Mouse (Mus musculus) mature B cell (primary cell): Measurements from ENCODE around the gene Aldh1b1.

Source experiments
- in situ Hi-C: fragments of 300-500 bp; cut with MboI; formaldehyde crosslinking; loops from 2 replicates; pipeline ENCODE4 v1.14.3; 2019

Gene Aldh1b1

GRCm38 (mm10) chr4:45798964-45799363 is at the start of gene Aldh1b1:
Aldh1b1 (plus strand) TSS chr4:45799022.
- in situ Hi-C loops, result no loop called here

GRCm38 (mm10) chr4:45749449-45749848 is 49.4 kb upstream of the Aldh1b1 start:
- in situ Hi-C loops, result no loop called here

GRCm38 (mm10) chr4:45750477-45750876 is 48.3 kb upstream of the Aldh1b1 start:
- in situ Hi-C loops, result no loop called here

- in situ Hi-C loops, result no loop called here
Observed at GRCm38 (mm10) chr4:45753211-45753809, 45.5 kb upstream of the Aldh1b1 start.

GRCm38 (mm10) chr4:45754171-45754570 is 44.7 kb upstream of the Aldh1b1 start:
- in situ Hi-C loops, result no loop called here

- in situ Hi-C loops, result no loop called here
Observed at GRCm38 (mm10) chr4:45755097-45755496, 43.7 kb upstream of the Aldh1b1 start.

- in situ Hi-C loops, result no loop called here
Observed at GRCm38 (mm10) chr4:45755881-45756280, 42.9 kb upstream of the Aldh1b1 start.

- in situ Hi-C loops, result no loop called here
Observed at GRCm38 (mm10) chr4:45757941-45758340, 40.9 kb upstream of the Aldh1b1 start.

GRCm38 (mm10) chr4:45759411-45759810 is 39.4 kb upstream of the Aldh1b1 start:
- in situ Hi-C loops, result no loop called here

GRCm38 (mm10) chr4:45762600-45762999 is 36.2 kb upstream of the Aldh1b1 start:
- in situ Hi-C loops, result no loop called here

GRCm38 (mm10) chr4:45763288-45764140 is 35.3 kb upstream of the Aldh1b1 start:
- in situ Hi-C loops, result no loop called here

- in situ Hi-C loops, result no loop called here
Observed at GRCm38 (mm10) chr4:45764141-45764494, 34.7 kb upstream of the Aldh1b1 start.

- in situ Hi-C loops, result no loop called here
Observed at GRCm38 (mm10) chr4:45765121-45765564, 33.7 kb upstream of the Aldh1b1 start.

- in situ Hi-C loops, result no loop called here
Observed at GRCm38 (mm10) chr4:45765565-45766201, 33.1 kb upstream of the Aldh1b1 start.

- in situ Hi-C loops, result no loop called here
Observed at GRCm38 (mm10) chr4:45766774-45767173, 32.0 kb upstream of the Aldh1b1 start.

- in situ Hi-C loops, result no loop called here
Observed at GRCm38 (mm10) chr4:45767891-45768558, 30.8 kb upstream of the Aldh1b1 start.

GRCm38 (mm10) chr4:45769141-45769540 is 29.7 kb upstream of the Aldh1b1 start:
- in situ Hi-C loops, result no loop called here

- in situ Hi-C loops, result no loop called here
Observed at GRCm38 (mm10) chr4:45769791-45770637, 28.8 kb upstream of the Aldh1b1 start.

- in situ Hi-C loops, result no loop called here
Observed at GRCm38 (mm10) chr4:45770638-45771033, 28.2 kb upstream of the Aldh1b1 start.

GRCm38 (mm10) chr4:45771173-45771572 is 27.6 kb upstream of the Aldh1b1 start:
- in situ Hi-C loops, result no loop called here

GRCm38 (mm10) chr4:45771619-45772018 is 27.2 kb upstream of the Aldh1b1 start:
- in situ Hi-C loops, result no loop called here
